Mouse (Mus musculus): ENCODE data around the gene Zfp385b. TPM values are rescaled to one million over a fixed set of nuclear protein-coding genes. Genes with fewer than 3 reads are reported as not detected.

Gene Zfp385b
- total RNA-seq, 2 experiments from 2014 or later, result 30.5 to 33.0 TPM

DNA sequence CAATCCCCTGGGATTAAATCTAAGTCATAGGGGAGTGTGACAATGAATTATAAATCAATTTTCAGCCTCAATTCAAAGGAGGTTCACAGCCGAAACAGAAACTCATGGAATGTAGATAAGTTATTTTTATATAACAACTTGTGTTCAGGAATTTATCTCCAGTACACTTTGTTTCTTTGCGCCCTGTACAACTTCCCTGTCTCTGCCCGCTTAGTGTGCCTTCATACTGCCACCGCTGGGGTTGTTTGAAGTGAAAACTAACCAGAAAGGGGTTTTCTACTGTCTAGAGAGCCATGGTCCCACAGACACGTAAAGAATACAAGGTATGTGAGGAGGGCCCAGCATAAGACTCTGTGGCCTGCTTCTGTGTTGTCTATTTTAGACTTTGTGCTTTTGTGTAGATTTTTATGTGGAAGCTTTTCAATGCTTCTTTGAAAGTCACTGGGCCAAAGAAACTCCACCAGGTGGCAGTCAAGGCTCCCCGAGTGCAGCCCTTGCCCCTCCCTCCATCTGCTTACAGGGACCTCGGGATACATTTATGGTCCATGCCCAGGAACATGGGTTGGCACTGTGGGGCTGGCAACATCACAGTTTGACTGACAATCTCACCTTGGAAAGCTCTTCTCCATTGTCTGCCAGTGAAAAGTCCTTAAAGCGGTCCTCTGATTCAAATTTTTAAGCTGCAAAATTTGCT lies 23.4 kb downstream of the Zfp385b start:
- peak; percentile 70 for DNase-seq
- intact Hi-C loops (cut with DNase I), result no loop called here

DNA sequence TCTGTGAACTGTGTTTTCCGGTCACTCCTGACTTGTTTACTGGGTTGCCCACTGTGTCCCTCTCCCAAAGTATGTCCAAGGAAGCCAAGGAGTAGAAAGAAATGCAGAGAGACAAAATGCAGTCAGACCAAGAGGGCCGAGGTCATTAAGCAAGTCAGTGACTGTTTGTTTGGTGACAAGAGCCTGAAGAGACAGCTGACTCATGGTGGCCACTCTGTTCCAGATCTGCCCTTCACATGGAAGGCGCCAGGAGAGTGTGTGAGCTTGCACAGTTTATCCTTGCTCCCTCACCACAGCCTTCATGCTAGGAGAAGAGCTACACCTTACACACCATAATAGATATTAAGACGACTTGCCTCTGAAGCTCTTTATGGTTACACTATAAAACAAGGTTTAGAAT lies 28.6 kb downstream of the Zfp385b start:
- intact Hi-C loops (cut with DNase I), result no loop called here
- DNase-seq, result no peak

DNA sequence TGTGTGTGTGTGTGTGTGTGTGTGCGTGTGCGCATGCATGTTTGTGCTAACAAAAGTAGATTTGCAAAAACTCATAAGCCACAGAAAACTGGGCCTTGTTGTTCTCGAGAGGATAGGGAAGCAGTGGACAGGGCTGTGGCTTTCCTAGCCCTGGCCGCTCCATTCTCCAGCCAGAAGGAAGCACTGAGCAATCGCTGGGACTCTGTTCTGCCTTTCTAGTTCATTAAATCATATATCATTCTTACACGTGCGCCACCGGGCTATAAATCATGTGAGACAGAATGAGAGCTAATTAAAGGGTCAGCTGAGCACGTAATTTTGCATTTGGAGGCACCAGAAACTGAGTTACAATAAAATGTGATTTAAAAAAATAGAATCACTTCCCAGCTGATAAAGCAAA lies 29.1 kb downstream of the Zfp385b start:
- DNase-seq, result no peak
- intact Hi-C loops (cut with DNase I), result no loop called here

DNA sequence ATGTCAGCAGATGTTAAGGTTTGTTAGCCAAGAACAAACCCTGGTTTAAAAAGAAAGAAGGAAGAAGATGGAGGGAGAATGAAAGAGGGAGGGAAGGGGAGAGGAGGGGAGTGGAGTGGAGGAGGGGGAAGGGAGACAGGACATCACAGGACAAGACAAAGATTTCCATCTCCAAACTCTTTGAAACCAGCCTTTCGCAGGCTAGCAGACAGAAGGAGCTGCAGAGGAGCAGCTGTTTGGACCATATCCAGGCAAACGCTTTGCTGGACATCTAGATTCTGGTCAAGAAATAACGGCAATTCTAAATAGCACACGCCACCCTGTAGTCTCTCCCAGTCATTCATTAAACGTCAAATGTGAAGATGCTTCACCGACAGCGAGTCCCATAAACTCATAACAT lies 38.0 kb downstream of the Zfp385b start:
- intact Hi-C loops (cut with DNase I), result no loop called here
- DNase-seq, result peak; percentile 17

DNA sequence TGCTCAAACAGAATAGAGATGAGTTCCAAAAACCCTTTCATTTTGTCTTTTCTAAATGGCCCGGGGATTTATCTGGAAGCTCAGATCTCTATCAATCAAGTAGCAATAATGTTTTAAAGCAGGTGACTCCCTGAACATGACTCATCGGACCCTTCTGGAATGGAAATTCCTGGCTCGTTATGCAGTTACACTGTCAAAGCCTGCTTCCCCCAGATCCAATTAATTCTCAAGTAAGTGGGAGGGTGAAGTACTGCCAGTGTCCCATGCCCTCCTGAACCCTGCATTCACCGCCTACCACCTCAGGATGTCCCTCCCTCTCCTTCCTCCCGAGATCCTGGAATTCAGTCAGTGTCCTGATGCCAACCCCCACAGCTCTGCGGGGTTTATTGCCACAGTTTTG lies 41.7 kb downstream of the Zfp385b start:
- no peak for DNase-seq
- intact Hi-C loops (cut with DNase I), result no loop called here

DNA sequence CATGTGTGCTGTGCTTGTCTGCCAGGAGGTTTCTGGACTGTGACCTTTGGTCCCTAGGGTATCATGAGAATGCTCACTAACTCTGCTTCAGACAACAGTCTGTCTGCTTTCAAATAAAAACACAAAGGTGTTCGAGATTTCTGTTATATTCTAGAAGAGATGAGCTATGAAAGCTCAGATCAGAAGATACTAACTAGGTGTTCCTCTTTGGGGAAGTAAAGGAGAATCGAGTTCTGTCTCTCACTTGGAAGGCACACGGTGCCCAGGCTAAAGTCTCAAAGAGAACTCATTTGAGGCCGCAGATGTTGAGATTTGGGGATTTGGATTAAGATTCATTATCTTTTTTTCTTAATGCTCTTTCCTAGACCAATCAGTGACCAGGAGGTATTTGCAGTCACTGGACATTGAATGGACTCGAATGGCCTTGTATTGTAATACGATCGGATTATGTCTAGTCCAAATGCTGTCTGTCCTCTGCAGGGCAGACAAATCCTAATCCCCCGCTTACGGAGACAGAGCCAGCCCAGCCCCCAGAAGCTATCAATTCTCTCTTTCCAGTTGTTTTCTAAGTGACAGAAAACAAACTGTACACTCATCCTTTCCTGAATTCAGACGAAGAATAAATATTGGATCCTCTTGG lies 42.3 kb downstream of the Zfp385b start:
- DNase-seq, result no peak
- intact Hi-C loops (cut with DNase I), result no loop called here

DNA sequence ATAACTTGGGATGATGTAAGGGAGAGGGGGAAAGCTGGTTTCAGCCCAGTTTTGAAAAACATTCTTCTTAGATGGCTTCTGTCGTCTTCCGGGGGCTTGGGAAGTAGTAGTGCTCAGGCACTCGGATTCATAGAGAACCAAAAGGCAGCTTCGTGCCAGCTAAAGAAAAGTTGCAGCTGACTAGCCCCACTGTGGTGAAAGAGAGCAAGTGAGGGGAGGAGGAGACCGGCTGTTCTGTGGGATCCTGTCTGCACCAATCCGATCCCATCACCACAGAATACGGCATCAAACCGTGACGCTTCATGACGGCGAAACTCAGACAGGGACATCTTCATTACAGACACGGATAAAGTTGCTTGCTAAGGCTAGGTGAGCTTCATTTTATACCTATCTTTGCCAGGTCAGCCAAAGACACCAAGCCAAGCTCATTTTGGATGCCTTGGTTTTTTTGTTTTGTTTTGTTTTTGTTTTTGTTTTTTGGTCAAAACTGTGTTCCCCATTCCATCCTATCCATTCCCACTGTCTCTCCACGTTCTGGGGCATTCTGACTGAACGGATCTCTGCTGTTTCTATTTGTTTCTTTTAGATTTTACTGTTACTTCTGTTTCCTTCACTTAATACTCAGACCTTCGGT lies 44.1 kb downstream of the Zfp385b start:
- DNase-seq, result peak; percentile 27
- intact Hi-C loops (cut with DNase I), result no loop called here

DNA sequence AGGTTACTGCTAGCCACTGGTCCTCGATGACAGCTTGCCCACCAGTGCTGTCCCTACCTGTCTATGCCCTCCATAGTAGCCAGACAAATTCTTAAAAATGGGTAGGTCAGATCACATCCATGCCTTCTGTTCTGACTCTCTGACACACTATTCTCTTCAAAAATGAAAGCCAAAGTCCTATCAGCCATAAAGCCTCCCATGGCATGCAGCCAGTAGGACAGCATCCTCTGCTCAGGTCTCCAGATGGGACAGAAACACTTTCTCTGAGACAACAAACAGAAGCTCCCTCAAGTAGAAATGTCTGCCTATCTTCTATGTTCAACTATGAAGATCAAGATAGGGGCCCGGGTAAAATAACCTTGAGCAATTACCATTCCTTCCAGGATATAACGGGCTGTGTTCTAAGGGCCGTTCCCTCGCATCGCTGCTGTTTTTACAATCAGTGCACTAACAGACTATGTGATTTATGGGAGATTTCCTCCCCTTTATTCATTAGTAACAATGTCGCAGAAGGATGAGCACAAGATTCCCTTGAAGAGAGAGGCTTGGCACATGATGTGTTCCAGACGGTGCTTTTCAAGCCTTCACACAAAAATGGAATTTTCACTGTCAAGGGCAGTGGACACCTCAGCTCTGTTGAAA lies 49.3 kb downstream of the Zfp385b start:
- DNase-seq, result peak; percentile 21
- intact Hi-C loops (cut with DNase I), result no loop called here

DNA sequence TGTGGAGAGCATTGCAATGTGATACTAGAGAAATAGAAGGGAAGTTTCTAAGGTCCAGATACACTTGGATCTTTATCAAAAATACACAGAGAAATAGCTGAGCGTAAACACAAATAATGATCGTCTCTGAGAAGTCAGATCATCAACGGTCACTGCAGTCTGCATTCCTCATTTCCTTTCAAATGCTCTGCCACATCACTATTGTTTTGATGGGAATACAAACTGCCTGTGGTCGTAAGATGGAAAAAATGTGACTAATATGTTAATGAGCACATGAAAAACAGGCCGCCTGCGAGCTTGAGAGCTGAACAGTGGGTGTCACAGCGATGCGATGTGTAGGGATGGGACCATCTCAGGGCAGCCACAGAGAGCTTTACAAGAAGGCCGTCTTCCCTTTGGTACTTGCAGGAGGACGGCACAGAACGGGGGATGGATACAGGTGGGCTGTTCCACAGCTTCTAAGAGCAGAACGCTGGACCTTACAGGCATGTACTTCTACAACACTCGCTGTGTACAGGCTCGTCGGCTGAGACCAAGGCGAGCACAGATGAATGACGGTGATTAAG lies 51.0 kb downstream of the Zfp385b start:
- intact Hi-C loops (cut with DNase I), result no loop called here
- no peak for DNase-seq

DNA sequence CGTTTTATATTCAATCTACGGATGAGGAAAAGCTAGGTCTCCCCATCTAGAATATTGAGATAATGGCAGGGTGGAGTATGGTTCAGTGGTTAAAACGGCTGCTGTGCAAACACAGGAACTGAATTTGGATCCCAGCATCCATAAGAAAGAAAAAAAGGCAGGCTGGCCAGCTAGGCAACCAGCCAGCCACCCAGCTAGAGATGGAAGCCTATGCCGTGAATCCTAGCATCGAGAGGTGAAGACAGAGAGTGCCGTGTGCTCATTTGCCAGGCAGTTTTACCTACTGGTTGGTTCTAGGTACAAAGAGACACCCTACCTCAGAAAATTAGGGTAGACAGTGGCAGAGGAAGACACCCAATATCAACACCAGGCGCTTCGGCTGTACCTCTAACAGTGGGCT lies 57.5 kb downstream of the Zfp385b start:
- intact Hi-C loops (cut with DNase I), result no loop called here
- peak; percentile 8 for DNase-seq

DNA sequence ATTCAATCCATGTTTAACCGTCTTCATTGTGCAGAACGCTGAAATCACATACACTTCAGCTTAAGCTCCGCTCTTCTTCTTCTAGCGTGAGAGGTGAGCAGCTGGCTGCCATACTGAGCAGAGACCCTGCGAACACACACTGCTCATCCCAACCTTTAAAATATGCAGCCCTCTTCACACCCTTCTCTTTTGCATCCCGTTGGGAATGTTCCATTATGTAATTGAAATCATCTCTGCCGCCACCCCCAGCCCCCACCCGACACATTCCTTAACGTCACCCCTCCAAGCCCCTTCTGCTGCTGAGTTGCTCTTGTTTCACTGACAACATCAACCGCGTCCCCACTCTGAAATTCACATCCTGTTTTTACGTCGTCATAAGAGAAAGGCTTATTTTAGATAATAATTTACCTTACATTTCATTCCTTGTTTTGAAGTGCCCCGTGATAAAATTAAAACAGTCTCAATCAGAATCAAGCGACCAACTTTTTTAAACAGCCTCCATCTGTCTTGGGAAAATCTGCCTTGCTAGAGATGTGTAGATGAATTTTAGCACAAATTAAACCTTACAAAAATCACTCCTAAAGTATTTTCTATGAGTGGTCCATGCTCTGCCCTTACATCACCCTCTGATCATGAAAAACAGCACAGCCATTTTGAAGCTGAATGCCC lies 60.9 kb downstream of the Zfp385b start:
- intact Hi-C loops (cut with DNase I), result no loop called here
- no peak for DNase-seq

DNA sequence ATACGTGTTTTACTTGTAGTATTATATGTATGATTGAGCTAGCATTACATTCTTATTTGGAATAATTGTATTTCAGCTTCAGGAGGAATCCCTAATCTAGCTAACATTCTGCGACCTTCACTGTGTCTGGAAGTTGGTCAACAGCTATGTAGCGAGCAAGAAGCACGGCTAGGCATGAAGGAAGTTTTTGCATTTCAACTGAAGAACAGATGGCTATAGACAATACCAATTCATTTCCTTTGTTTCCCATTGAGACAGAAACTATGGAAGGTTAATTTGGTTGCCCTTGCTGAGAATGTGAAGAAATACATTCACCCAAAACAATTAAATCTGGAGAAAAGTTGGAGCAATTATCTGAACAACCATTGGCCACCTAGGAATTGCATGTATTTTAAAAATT lies 66.9 kb downstream of the Zfp385b start:
- no peak for DNase-seq
- intact Hi-C loops (cut with DNase I), result no loop called here

DNA sequence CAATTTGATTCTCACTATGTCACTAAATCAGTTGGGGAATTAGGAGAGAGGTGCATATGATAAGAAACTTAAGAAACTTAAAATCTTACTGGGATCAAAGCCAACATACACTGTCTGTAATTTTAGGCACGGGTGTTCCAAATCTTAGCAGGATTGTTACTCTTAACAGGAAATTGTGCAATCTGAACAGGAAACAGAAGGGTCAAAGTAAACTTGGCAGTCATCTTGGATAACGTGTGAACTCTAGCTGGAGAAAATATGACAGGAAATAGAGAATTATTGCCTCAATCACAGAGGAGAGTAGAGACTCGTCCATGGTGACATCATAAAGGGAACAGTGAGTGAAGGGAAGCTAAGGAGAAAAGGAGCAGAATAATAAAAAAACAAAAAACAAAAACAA lies 69.8 kb downstream of the Zfp385b start:
- no peak for DNase-seq
- intact Hi-C loops (cut with DNase I), result no loop called here

DNA sequence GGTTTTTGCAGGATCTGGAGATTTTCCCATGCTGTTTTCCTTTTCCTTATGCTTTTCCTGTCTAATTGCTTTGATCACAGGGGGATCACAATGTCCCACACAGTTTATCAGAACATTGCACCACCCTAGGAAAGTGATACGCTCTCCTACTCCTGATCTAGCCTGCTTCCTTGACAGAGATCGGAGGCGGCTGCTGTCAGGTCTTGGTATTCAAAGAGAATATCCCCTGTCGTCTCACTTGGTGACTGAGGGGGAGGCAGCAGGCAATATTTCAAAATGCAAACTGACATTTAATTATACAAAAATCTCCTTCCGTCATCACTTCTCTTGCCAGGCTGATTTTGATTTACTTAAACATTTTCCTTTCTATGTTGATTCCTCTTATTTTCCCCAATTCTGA lies 73.0 kb downstream of the Zfp385b start:
- DNase-seq, result no peak

DNA sequence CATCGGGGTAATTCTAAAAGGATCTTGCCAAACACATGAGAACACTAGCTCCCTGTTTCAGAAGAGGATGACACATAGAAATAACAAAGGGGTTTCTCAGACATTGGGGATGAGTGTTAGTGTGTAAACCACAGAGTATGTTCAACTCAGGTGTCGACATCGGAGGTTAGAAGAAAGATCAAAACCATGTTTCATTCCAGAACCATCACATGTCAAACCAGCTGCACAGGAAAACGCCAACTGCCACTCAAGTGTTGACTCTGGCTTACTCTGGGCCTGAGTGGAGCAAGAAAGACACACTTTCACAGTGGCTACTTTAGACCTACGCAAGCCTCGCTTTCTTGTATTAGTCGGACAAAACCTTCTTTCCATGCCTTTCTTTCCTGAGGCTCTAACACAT lies 74.2 kb downstream of the Zfp385b start:
- intact Hi-C loops (cut with DNase I), result no loop called here

More for the DNA sequence above, 73.0 kb downstream of the Zfp385b start:
- intact Hi-C loops (cut with DNase I), result no loop called here

DNA sequence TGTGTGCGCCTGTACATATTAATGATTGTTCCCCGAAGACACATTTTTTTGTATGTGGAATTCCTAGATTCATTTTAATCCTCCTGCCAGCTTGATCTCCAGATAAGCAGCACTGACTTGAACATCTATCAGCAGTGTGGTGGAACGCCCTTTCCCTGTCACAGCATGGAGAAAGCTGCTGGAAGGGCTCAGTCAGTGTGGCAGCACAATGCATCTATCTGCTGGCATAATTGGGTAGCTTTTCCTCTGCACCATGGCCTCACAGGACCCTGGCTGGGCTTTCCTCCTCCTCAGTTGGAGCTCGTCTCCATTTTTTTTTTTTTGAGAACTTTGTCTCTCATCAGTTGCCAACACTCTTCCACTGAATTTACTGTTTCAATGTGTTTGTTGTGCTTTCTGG lies 77.1 kb downstream of the Zfp385b start:
- no peak for DNase-seq

More for the DNA sequence above, 74.2 kb downstream of the Zfp385b start:
- DNase-seq, result no peak

DNA sequence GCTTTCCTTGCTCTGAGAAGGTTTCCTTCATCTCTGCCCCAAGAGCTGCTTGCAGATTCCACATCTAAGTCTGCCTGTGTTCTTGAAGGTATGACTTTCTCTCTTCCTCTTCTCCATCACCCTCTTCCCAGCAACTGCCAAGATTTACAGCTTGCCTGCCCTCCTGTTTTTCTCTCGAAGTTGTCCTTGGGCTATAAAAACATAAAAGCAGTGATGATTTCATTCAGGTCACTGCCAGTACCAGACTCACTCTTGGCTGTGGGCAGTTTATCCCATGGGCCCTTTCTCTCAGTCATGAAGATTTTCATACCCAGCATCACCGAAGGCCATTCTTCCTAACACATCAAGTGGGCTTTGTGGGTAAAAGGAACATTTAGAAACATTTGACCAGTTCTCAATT lies 89.2 kb downstream of the Zfp385b start:
- no peak for DNase-seq
- intact Hi-C loops (cut with DNase I), result no loop called here

More for the DNA sequence above, 77.1 kb downstream of the Zfp385b start:
- intact Hi-C loops (cut with DNase I), result no loop called here

DNA sequence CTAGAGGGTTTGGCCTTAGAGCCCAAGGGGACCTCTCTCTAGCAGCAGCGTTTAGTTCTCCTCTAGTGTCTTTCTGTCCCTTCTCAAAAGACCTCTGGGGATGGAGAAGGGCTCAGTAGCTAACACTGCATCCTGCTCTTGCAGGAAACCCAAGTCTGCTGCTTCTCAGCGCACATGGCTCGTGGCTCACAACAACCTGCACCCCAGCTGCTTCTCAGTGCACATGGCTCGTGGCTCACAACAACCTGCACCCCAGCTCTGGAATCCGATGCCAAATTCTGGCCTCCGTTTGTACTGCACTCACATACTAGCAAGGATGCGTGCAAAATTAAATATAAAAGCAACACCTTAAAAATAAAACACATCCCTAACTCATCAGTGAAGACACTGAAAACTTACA lies 92.6 kb downstream of the Zfp385b start:
- no peak for DNase-seq
- intact Hi-C loops (cut with DNase I), result no loop called here

DNA sequence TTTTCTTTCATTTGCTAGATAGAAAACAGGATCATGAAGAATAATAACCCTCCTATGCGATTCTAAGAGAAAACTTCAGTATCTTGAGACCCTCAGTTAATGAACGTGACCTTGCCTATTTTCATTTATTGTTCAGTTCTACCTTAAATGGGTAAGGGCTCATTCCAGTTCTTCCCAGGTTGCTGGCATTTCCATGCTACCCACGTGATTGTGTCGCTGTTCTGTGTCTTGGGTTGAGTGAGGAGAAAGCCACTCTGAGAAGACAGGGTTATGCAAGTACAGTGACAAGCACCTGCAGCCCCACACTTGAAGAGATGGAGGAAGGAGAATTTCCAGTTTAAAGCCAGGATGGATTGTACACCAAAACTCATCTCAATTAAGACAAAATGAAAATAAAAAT lies 98.6 kb downstream of the Zfp385b start:
- no peak for DNase-seq
- intact Hi-C loops (cut with DNase I), result no loop called here

DNA sequence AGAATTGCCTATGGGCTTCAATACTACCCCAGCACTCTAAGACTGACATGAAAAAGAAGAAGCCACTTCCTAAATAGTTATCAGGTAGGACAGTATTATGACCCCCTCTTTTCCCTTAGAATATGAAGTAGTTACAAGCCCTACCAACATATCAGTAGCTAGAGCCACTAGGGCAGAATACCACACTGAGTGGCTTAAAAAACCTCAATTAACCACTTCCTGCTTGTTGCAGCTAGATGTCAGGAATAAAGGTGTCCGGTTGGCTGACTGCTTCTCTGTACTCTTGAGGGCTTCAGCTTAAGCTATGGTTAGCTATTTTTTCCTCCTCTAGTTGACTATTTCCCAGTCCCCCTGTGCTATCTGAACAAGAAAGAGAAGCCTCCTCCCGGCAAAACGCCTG lies 103.1 kb downstream of the Zfp385b start:
- intact Hi-C loops (cut with DNase I), result no loop called here
- DNase-seq, result no peak

DNA sequence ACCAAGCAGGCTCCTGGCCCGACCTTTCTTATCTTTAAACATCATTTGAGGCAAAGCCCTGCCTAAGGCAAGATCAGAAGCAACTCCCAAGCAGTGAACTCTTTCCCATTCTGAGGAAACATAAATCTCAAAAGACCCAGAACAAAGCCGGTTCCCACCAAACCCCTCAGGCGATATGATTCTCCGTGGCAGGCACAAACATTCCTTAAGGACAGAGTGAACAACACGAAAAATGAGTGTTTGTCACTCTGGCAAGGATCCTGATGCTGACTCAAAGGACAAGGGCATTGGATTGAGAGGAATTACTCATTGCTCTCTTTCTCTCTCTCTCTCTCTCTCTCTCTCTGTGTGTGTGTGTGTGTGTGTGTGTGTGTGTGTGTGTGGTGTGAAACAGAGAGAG lies 105.6 kb downstream of the Zfp385b start:
- intact Hi-C loops (cut with DNase I), result no loop called here
- DNase-seq, result no peak

Data from left cerebral cortex, postnatal 4 days (tissue).